Mouse (Mus musculus) G1E-ER4 (cell line): ENCODE measurements at regions not wholly inside any gene's neighbourhood (a gene's known extent, or its start where the extent isn't known, plus 50 kb on each side); places are given as distances from the start of the nearest gene placed in this dataset.

Experiments used
- GATA1 ChIP-seq: IDR thresholded peaks from one replicate; pipeline ENCODE4 v1.8.0; 2012; ENCODE audit warnings: low read length, inconsistent platforms

- no peak for TF ChIP-seq GATA1
Measured at GRCm38 (mm10) chr1:146955688-146956214, 461.2 kb downstream of the Brinp3 start.

GRCm38 (mm10) chr1:146956347-146956746 is 461.8 kb downstream of the Brinp3 start:
- TF ChIP-seq GATA1: no peak

- TF ChIP-seq GATA1: no peak
Measured at GRCm38 (mm10) chr1:146960448-146960847, 465.9 kb downstream of the Brinp3 start.

DNA sequence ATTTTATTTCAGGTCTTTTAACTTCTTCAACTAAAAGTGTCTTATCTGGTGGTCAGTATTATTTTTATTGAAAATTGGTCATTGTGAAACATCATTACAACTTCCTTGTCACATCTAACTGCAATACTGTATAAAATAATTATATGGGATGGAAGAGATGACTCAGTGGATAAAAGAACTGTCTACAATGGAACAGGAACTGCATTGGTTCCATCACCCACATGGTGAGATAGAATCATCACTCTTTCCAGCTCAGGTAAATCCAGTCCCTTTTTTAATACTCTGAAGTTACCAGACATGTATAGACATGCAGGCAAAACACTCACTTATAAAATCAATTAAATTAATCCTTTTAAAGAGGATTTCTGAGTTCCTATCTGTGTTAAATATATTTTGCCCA is 473.0 kb downstream of the Brinp3 start:
- TF ChIP-seq GATA1: no peak

GRCm38 (mm10) chr1:146967993-146968392 is 473.4 kb downstream of the Brinp3 start:
- TF ChIP-seq GATA1: no peak

GRCm38 (mm10) chr1:146983433-146984186 is 489.1 kb downstream of the Brinp3 start:
- no peak for TF ChIP-seq GATA1

- TF ChIP-seq GATA1: no peak
Measured at GRCm38 (mm10) chr1:147000018-147000417, 505.5 kb downstream of the Brinp3 start.

DNA sequence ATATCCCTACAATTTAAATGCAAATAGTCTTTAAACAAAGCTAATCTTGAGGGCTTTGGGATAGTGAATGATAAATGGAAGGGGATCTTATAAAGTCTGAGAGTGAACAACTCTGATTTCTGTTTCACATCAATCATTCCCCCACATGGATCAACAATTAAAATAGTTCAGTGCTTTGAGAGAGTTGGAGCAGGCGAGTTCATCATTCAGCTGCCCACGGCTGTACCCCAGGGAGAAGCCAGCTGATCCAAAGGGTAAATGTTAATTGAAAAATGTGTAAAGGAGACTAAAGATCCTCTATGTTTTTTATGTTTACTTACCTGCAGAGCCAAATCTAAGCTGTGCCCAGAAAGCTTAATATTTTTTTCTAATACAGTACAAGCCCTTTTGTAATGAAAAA is 553.2 kb downstream of the Brinp3 start:
- TF ChIP-seq GATA1: no peak

- TF ChIP-seq GATA1: no peak
Measured at GRCm38 (mm10) chr1:147058504-147058903, 563.9 kb downstream of the Brinp3 start.

- no peak for TF ChIP-seq GATA1
Measured at GRCm38 (mm10) chr1:147074166-147074565, 579.6 kb downstream of the Brinp3 start.

GRCm38 (mm10) chr1:147084129-147084799 is 589.7 kb downstream of the Brinp3 start:
- no peak for TF ChIP-seq GATA1

- TF ChIP-seq GATA1: no peak
Measured at GRCm38 (mm10) chr1:147125541-147125940, 631.0 kb downstream of the Brinp3 start.

DNA sequence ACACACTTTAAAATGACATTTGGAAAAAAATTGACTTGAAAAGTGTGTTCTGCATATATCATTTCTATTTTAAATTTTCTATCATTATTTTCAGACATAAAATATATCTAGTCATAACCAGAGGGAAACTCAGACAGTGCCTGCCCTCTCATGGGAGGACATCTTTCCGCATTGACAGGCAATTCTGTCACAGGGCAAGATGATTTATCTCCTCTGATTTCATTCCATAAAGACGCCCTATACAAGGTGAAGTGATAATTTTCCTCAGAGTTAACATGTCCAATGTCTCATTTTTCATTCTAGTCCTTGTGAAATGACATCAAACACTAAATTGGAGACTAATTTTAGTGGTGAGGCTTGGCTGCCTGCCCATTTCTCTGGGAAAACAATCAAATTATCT is 643.6 kb downstream of the Brinp3 start:
- no peak for TF ChIP-seq GATA1

DNA sequence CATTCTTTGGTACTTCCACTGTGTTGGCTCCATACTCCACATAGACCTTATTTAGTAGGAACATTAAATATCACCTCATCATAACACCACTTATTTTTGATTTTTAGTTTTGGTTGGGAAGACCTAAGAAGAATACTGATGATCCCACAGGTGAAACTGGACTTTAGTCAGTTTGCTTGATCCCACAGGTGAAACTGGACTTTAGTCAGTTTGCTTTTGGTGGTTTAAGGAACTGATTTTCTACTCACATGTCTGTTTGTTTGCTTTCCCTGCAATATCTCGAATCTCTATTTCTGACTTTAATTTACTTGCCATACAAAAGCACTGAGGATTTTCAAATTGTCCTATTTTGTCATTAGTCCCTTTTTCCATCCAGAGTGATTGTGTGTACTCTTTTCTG is 680.8 kb downstream of the Brinp3 start:
- no peak for TF ChIP-seq GATA1

DNA sequence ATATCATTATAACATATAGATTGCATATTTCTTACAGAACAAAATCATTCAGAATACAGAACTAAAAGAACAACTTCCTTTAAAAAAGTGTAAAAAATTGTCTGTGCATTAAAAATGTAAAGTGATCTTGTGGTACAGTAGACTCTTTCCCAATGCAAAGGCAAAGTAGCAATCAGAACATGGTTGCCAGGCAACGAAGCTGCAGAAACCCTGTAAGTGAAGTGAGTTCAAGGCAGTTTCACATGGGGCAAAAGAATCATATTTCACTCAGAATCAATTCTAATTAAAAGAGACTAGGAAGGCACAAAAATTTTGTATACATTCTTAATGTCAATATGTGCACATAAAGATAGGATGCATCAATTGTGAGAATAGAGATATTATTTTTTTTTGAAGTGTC is 692.2 kb downstream of the Brinp3 start:
- TF ChIP-seq GATA1: no peak

DNA sequence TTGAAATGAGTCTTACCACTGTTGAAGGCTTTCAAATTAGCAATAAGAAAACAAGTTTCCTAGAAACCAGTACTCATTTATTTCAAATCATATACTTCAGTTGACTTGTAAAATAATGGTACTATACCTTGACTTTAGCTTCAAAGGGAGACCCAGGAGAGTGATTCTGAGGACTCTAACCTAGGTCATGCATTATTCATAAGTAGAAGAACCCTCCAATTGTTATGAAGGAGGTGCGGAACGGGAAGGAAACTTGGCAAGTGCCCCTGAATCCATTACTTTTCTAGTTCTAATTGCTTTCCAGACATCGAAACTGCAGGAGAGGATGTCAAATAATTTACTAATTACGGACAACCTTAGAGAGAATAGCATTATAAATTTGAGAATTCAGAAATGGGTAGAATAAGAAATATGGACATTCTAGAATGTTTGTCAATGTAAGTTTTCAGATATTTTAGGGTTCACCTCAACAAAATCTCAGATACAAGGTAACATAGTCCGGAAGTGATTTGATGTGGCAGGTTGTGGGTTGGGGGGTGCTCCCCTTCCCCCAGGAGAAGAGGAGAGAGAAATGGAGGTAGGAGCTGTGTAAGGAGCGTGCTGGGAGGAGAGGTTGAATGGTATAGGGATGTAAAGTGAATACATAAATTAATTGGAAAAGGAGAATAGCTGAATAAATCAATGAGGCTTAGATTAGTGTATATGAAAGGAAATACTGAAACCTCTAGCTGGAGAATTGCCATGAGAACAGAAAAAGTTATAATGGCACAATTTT is 692.9 kb downstream of the Brinp3 start:
- TF ChIP-seq GATA1: no peak
